Mouse (Mus musculus) CD4-positive helper T cell, adult 2 months (primary cell): ENCODE results near the gene Pdia5.

ENCODE experiments used
- DNase-seq: peaks from one replicate; pipeline ENCODE4 v3.0.0-alpha.2; 2012; ENCODE audit warnings: low read depth, missing footprints, low spot score

Pdia5 gene

DNA sequence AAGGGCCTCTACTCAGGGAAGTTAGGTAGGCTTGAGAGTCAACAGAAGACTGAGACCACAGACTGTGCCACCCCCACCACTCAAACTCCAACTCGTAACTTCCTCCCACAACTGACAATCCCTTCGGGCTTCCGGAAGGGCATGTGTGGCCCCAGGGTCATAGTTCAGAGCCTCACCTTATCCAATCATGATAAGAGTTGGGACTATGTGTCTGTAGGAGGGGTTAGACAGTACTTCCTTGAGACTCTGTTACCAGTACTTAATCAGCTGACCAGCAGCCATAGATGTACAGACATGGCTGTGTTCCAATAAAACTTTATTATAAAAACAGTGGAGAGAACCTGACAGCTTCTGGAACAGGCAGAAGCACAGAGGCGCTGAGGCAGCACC, 48.7 kb downstream of the Pdia5 start:
- no peak for DNase-seq

GRCm38 (mm10) chr16:35441346-35442025, 49.2 kb downstream of the Pdia5 start:
- DNase-seq, result no peak

GRCm38 (mm10) chr16:35439046-35439445, 51.6 kb downstream of the Pdia5 start:
- no peak for DNase-seq

DNA sequence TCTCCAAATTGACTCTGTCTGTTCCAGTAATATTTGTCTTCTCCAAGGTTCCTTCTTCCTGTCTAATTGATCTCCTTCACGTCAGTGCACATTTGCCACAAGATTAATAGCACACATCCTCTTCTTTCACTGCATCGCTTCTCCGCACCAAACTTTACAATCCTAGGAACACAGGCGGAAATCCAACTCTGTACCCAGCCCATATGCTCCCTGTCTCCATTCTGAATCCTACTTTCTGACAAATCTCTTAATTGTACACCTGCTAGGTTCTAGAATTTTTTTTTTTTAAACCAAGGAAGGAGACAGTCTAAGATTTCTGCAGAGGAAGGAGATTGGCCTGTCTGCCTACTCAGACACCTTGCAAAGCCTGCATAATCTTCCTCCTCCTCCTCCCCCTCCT, 59.1 kb downstream of the Pdia5 start:
- no peak for DNase-seq

GRCm38 (mm10) chr16:35424926-35425325, 65.7 kb downstream of the Pdia5 start:
- DNase-seq, result no peak

- no peak for DNase-seq
Measured at GRCm38 (mm10) chr16:35423250-35424139, 67.2 kb downstream of the Pdia5 start.

GRCm38 (mm10) chr16:35422705-35423104, 68.0 kb downstream of the Pdia5 start:
- DNase-seq, result no peak

DNA sequence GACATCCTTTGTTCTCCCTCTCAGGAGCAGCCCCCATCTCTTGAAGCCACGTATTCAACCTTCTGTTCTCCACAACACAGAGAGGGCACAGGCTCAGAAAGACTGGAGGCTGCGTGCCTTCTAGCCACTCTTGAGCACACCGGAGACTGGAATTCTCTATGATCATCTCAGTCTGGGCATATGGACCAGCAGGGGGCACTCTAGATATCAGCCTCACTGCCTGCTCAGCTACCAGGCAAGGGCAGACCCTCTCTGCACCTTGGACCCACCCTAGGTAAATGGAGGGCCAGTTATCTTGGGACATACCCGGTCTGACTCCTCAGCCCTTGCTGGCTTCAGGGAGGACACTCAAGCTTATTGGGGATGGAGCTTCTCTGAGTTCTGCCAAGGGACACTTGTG, 68.5 kb downstream of the Pdia5 start:
- DNase-seq, result no peak

DNA sequence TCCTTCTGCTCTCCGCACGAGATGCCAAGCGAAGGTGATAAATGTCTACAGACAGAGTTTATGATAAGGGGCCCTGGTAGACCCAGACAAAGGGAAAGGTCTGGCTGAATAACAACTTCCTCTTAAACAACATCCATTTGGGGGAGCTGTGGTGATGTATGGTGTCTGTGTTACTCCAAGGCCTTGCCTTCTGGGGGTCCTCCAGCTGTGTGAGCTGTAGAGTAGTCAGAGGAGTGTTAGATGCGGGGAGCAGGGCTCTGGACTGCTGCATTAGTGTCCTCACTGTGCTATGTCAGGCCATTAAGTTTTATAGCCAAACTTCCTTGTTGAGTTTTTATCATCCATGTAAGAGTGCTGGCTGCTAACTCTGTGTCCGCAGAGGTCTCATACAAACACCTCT, 76.1 kb downstream of the Pdia5 start:
- DNase-seq, result no peak

DNA sequence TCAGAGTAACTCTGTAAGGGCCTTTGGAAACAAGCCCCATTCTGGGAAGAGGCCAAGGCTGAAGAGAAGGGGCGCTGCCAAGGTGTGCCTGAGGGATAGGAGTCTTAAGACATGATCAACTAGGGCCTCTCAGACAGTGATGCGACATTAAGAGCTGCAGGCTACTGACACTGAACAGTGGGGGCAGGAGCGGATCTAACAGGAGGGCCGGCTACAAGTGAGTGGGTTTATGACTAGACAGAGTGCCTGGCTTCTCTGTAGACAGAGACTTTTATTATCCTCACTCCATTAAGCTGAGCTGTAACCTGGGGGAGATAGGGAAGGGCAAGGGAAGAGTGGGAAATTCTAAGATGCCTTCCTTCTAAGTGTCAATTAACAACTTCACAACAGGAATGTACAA, 84.0 kb downstream of the Pdia5 start:
- DNase-seq, result no peak

DNA sequence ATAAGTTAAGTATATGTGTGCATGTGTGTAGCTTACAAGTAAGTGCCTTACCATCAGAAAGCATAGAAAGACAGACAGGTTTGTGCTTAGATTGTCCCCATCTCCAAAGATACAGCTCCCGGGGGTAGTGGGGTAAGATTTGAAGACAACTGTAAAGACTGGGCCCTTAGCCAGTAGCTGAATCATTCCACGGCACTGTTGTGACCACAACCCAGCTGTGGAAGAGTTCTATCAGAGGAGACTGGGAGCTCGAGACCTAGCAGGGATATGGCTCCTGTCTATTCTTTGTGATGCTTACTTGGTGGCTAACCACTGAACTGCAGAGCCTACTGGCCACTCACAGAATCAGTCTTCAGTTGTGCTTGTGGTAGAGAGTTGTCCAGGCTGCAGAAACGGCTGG, 84.5 kb downstream of the Pdia5 start:
- no peak for DNase-seq

GRCm38 (mm10) chr16:35405348-35406080, 85.2 kb downstream of the Pdia5 start:
- DNase-seq, result no peak

GRCm38 (mm10) chr16:35404864-35405263, 85.8 kb downstream of the Pdia5 start:
- DNase-seq, result no peak

DNA sequence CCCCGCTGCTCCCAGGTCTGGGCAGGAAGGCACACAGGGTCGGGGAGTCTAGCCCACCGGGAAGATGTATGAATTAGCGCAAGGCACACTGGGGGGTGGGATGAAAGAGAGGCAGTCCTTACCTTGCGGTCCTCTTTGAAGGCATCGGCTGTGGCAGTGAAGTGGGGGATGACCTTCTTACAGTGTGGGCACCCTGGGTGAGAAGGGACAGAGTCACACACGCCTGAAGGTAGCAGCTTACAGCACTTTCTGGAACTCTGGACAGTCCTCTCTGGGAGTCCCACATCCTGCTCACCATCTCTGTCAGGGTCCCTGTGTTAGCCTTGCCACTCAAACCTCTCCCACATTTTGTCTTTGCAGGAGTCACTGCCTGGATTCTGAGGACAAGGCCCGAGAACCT, 86.8 kb downstream of the Pdia5 start:
- DNase-seq, result no peak

GRCm38 (mm10) chr16:35403356-35403755, 87.3 kb downstream of the Pdia5 start:
- DNase-seq, result no peak

- no peak for DNase-seq
Measured at GRCm38 (mm10) chr16:35392813-35393212, 97.9 kb downstream of the Pdia5 start.

- no peak for DNase-seq
Measured at GRCm38 (mm10) chr16:35385654-35386053, 105.0 kb downstream of the Pdia5 start.

GRCm38 (mm10) chr16:35380048-35380447, 110.6 kb downstream of the Pdia5 start:
- no peak for DNase-seq

GRCm38 (mm10) chr16:35379344-35379743, 111.3 kb downstream of the Pdia5 start:
- no peak for DNase-seq

- DNase-seq, result no peak
Measured at GRCm38 (mm10) chr16:35364063-35364428, 126.6 kb downstream of the Pdia5 start.

DNA sequence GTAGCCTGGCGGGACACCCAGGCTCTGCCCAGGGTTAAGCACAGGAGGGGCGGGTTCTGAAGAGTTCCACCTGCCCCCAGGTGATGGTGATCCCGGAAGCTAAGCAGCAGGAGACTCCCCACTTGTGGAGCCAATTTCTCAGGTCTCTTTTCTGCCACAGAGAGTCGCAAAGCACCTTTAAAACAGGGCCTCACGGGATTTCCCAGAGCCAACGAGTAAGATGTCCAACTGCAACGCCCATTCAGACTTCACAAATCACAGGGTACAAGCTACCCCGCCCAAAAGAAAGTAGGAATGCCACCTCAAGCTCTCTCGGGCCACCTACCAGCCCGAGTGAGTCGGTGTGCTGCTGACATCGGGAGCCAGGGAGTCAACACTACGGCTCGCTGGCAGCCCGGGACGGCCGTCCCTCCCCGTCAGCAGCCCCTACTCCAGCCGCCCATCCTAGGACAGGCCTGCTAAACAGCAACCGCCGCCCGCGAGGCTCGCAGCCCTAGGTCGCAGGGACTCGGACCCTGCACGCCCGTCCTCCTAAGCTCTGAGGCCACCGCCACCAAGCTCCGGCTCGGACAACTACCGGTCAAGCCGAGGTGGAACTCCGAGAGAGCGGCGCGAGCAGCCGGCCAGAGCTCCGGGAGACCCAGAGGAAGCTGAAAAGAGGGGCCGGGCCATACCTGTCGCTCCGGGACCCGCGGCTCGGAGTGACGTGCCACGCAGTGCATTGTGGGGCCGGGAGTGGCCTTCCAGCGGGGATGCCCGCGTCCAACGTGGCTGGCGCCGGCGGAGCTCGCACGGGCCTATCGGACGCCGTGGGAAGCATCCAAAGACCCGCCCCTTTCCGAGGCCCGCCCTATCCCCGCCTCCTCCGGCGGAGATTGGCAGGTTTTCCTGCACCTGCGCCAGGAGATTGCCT, 127.3 kb downstream of the Pdia5 start, which contains the start of gene Sec22a:
Sec22a (minus strand) TSS at position 769 of the 913 bp plus-strand sequence.
- peak; percentile 96 for DNase-seq
